Mouse (Mus musculus) megakaryocyte, embryonic 14.5 days (primary cell): ENCODE results near the gene Prph2. TPM values are rescaled to one million over a fixed set of nuclear protein-coding genes. Genes with fewer than 3 reads are reported as not detected.
A peak's percentile ranks its signal among the peaks of the same experiment; 100 is the strongest.

ENCODE experiments used
- H3K27me3 ChIP-seq: replicated peaks from 2 replicates; pipeline ENCODE3; 2012; ENCODE audit warnings: inconsistent platforms
- H3K36me3 ChIP-seq: replicated peaks from 2 replicates; pipeline ENCODE3; 2012; ENCODE audit warnings: low read length, inconsistent platforms, mixed read lengths
- H3K4me1 ChIP-seq: 2 replicates; pipeline ENCODE4 v1.6.1; 2012; ENCODE audit warnings: inconsistent platforms
- H3K4me3 ChIP-seq: replicated peaks from 2 replicates; pipeline ENCODE3; 2012; ENCODE audit warnings: moderate library complexity, mild to moderate bottlenecking, inconsistent platforms
- H3K9me3 ChIP-seq: 2 replicates; pipeline ENCODE4 v1.6.1; 2012; ENCODE audit warnings: inconsistent platforms
- FLI1 ChIP-seq: IDR thresholded peaks from 2 replicates; pipeline ENCODE4 v1.6.1; 2012; ENCODE audit warnings: low read length, inconsistent platforms, mixed read lengths
- GATA1 ChIP-seq: IDR thresholded peaks from 3 replicates; pipeline ENCODE4 v1.6.1; 2012; ENCODE audit warnings: mixed read lengths, low read length, inconsistent platforms, borderline replicate concordance
- polyA plus RNA-seq: library from polyadenylated mRNA; stranded (reverse); fragments of >175 nt; gene quantifications from 2 replicates; pipeline ENCODE4 v1.2.3, GENCODE M21; 2012; ENCODE audit warnings: low replicate concordance; ENCODE audit not compliant: insufficient read depth

Gene Prph2
- polyA plus RNA-seq: 0.13 TPM in 1 of 2 replicates, not detected in the other

GRCm38 (mm10) chr17:46910186-46910585 is at the start of gene Prph2:
TSS of gene Prph2 (plus strand) at chr17:46910459.
- Histone ChIP-seq H3K36me3 (no peaks in the 10 kb centered on the region), H3K27me3 (peaks cover 23% of the 10 kb centered on the region), H3K9me3 (peaks cover 5% of the 10 kb centered on the region; the same call in 1 of the 2 replicates), H3K4me3 (no peak within 1 kb of the TSS), H3K4me1 (peaks cover 12% of the 10 kb centered on the region)
- TF ChIP-seq GATA1: no peak
- no peak for TF ChIP-seq FLI1

DNA sequence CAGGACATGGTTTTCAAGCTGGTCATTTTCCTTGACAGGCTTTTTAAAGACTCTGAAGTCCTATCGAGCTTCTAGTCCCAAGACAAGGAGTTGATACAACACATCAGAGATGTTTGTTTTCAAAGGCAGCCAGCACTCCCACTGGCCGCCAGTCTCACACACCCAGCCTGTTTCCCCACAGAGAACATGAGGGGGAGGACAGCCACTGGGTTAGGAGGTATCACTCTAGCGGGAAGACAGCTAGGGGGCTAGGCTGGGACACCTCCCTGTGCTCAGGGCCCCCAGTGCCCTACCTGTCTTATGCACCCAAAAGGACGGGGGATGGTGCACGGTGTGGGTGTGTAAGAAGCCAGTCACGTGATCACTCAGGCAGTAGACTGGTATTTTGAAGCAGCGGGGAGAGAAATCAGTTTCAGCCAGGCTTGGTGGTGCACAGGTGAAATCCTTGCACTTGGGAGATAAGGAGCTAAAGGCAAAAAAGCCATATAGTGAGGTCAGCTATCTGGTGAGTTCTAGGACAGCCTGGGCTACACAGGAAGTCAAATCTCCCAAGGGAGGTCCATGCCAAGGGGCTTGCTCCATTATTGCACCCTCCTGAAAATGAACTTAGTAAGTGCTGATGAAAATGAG is 45.6 kb upstream of the Prph2 start:
- no peak overlapping the region for H3K4me3 ChIP-seq
- H3K4me1 ChIP-seq: peaks cover 18% of the 10 kb centered on the region
- H3K27me3 ChIP-seq: no peaks in the 10 kb centered on the region
- no peak for TF ChIP-seq FLI1
- no peak for TF ChIP-seq GATA1
- no peaks in the 10 kb centered on the region for H3K9me3 ChIP-seq
- H3K36me3 ChIP-seq: no peaks in the 10 kb centered on the region

DNA sequence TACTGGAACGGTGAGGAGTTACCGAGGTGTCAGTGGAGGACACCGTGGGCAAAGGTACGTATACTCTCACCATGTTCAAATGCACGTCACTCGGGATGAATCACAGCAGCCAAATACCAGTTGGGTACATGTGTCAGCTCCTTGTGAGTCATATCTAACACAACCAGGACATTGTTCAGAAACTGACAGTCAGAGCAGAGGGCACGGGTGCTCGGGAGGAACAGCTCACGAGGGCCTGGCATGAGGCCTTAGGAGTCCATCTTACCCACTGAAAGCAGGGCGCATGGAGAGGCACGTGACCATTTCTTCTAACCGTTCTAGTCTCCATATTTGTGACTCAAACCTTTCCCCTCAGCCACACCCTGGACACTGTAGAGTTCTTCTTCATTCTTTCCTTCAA is 43.4 kb upstream of the Prph2 start:
- Histone ChIP-seq H3K36me3 (no peaks in the 10 kb centered on the region), H3K4me3 (no peak overlapping the region), H3K27me3 (no peaks in the 10 kb centered on the region), H3K9me3 (no peaks in the 10 kb centered on the region), H3K4me1 (peaks cover 34% of the 10 kb centered on the region)
- TF ChIP-seq FLI1 (no peak), GATA1 (no peak)

- TF ChIP-seq FLI1 (no peak), GATA1 (no peak)
- Histone ChIP-seq H3K36me3 (peaks cover 3% of the 10 kb centered on the region), H3K27me3 (no peaks in the 10 kb centered on the region), H3K9me3 (no peaks in the 10 kb centered on the region; the same call in 1 of the 2 replicates), H3K4me1 (peaks cover 59% of the 10 kb centered on the region), H3K4me3 (peak overlapping the region; percentile 30)
Observed at GRCm38 (mm10) chr17:46870204-46870798, 40.0 kb upstream of the Prph2 start.

- no peak for TF ChIP-seq FLI1
- no peak for TF ChIP-seq GATA1
- H3K36me3 ChIP-seq: peaks cover 4% of the 10 kb centered on the region
- peak overlapping the region; percentile 30 for H3K4me3 ChIP-seq
- H3K9me3 ChIP-seq: no peaks in the 10 kb centered on the region; the same call in 1 of the 2 replicates
- H3K27me3 ChIP-seq: no peaks in the 10 kb centered on the region
- H3K4me1 ChIP-seq: peaks cover 58% of the 10 kb centered on the region
Observed at GRCm38 (mm10) chr17:46870913-46871312, 39.3 kb upstream of the Prph2 start.

GRCm38 (mm10) chr17:46872806-46873205 is 37.5 kb upstream of the Prph2 start:
- H3K4me1 ChIP-seq: peaks cover 71% of the 10 kb centered on the region
- H3K9me3 ChIP-seq: no peaks in the 10 kb centered on the region; the same call in 1 of the 2 replicates
- H3K36me3 ChIP-seq: peaks cover 4% of the 10 kb centered on the region
- no peaks in the 10 kb centered on the region for H3K27me3 ChIP-seq
- H3K4me3 ChIP-seq: no peak overlapping the region
- no peak for TF ChIP-seq GATA1
- TF ChIP-seq FLI1: no peak

DNA sequence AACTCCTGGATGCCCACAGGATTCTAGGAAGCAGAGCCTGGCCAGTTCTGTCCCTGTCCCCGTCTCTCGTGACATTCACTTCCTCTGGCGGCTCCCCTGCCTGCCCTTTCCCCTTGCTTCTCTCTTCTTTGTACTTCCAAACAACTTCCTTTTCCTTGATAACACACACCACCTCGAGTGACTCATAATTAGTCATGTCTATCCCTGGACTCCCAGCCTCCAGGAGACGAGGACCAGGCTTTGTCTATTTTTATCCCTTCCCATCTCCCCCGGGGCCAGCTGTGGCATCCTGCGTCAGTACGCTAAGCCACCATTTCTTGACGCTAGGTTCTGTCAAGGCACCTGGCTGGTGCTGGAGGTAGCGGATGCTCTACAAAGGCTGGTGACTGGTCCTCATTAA is 36.1 kb upstream of the Prph2 start:
- Histone ChIP-seq H3K36me3 (peaks cover 4% of the 10 kb centered on the region), H3K4me3 (peak overlapping the region; percentile 87), H3K27me3 (no peaks in the 10 kb centered on the region), H3K4me1 (peaks cover 76% of the 10 kb centered on the region), H3K9me3 (no peaks in the 10 kb centered on the region; the same call in 1 of the 2 replicates)
- TF ChIP-seq GATA1 (no peak), FLI1 (no peak)

DNA sequence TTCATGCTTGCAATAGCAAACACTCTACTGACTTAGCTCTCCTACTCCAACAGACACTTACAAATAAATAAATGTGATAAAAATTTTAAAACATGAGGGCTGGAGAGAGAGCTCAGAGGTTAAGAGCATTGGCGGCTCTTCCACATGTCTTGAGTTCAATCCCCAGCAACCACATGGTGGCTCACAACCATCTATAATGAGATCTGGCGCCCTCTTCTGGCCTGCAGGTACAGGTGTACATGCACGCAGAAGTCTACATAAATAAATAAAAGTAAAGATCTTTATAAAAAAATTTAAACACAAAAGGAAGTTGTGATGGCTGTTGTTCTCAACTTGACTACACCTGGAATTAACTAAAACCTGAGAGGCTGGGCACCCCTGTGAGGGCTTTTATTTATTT is 34.6 kb upstream of the Prph2 start:
- peaks cover 4% of the 10 kb centered on the region for H3K36me3 ChIP-seq
- no peaks in the 10 kb centered on the region; the same call in 1 of the 2 replicates for H3K9me3 ChIP-seq
- TF ChIP-seq FLI1: no peak
- no peak for TF ChIP-seq GATA1
- H3K4me1 ChIP-seq: peaks cover 82% of the 10 kb centered on the region
- no peak overlapping the region for H3K4me3 ChIP-seq
- no peaks in the 10 kb centered on the region for H3K27me3 ChIP-seq

GRCm38 (mm10) chr17:46876371-46876950 is 33.8 kb upstream of the Prph2 start:
- Histone ChIP-seq H3K36me3 (peaks cover 4% of the 10 kb centered on the region), H3K9me3 (no peaks in the 10 kb centered on the region; the same call in 1 of the 2 replicates), H3K4me3 (no peak overlapping the region), H3K4me1 (peaks cover 79% of the 10 kb centered on the region), H3K27me3 (no peaks in the 10 kb centered on the region)
- no peak for TF ChIP-seq GATA1
- no peak for TF ChIP-seq FLI1

- H3K27me3 ChIP-seq: peaks cover under 1% of the 10 kb centered on the region
- H3K9me3 ChIP-seq: no peaks in the 10 kb centered on the region; the same call in 1 of the 2 replicates
- H3K4me3 ChIP-seq: no peak overlapping the region
- TF ChIP-seq FLI1 (no peak), GATA1 (no peak)
- peaks cover 81% of the 10 kb centered on the region for H3K4me1 ChIP-seq
- peaks cover 4% of the 10 kb centered on the region for H3K36me3 ChIP-seq
Observed at GRCm38 (mm10) chr17:46877061-46877460, 33.2 kb upstream of the Prph2 start.
